Mouse (Mus musculus): Measurements from ENCODE around the gene Trim8. TPM values are rescaled to one million over a fixed set of nuclear protein-coding genes. Genes with fewer than 3 reads are reported as not detected.

The Trim8 gene
- polyA plus RNA-seq, 1 experiment from 2014 or later, result 43.0 TPM

DNA sequence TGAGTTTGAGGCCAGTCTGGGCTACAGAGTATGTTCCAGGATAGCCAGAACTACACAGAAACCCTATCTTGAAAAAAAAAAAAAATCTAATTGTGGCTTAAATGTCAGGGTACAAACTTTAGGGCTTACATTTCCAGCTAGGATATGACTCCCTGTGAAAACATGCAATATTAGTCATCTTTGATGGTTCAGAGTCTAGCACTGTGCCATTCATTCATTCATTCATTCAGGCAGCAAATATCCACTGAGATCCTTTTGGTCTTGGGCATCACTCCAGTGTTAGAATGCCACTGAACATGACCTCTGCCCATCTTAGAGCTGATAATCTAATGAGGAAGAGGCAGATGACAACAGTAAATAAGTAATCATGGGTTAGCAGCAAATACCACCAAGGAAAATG is 20.2 kb downstream of the Trim8 start:
- H3K9ac ChIP-seq, result no peak overlapping the region
- H3K4me3 ChIP-seq, result no peak overlapping the region
- no peaks in the 10 kb centered on the region for H3K9me3 ChIP-seq
- no peak overlapping the region for H3K4me2 ChIP-seq (replicated peaks)
- H3K36me3 ChIP-seq, result peaks cover under 1% of the 10 kb centered on the region; the same call in 1 of the 2 replicates
- H3K27ac ChIP-seq, result no peak overlapping the region
- ATAC-seq (ENCODE audit: low FRiP score, low read depth), result no peak
- H3K4me1 ChIP-seq, result peaks cover 69% of the 10 kb centered on the region
- H3K27me3 ChIP-seq (replicated peaks), result no peaks in the 10 kb centered on the region

DNA sequence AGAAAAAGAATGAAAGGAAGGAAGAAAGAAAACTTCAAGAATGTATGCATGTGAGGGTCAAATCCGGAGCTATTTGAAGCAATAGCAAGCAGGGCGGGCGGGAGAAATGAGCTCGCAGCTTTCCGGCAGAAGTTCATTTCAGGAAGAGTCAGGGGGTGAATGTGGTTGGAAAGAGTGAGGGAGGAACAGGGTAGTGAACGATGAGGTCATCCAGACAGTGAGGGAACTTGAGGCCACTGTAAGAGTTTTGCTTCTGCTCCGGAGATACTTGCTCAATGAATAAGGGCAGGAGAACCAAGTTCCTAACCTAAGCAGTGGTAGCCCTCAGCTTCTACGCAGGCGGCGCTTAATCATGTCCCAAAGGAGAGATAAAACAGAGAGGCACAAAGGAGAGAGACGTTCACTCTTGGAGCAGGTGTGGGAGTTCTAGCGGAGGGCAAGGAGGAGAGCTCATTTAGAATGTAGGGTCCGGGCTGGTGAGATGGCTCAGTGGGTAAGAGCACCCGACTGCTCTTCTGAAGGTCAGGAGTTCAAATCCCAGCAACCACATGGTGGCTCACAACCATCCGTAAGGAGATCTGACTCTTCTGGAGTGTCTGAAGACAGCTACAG is 21.0 kb downstream of the Trim8 start:
- Histone ChIP-seq H3K27me3 (replicated peaks) (no peaks in the 10 kb centered on the region), H3K4me2 (replicated peaks) (peak overlapping the region; percentile 57; the same call in 1 of the 2 replicates), H3K9ac (no peak overlapping the region), H3K9me3 (no peaks in the 10 kb centered on the region), H3K4me3 (no peak overlapping the region), H3K27ac (no peak overlapping the region), H3K4me1 (peaks cover 68% of the 10 kb centered on the region), H3K36me3 (no peaks in the 10 kb centered on the region)
- ATAC-seq (ENCODE audit: low FRiP score, low read depth), result no peak
- 38% methylated on average over 15 of the region's 15 CpGs for WGBS

- H3K27me3 ChIP-seq (replicated peaks), result no peaks in the 10 kb centered on the region
- ATAC-seq (ENCODE audit: low FRiP score, low read depth), result no peak
- no peaks in the 10 kb centered on the region for H3K36me3 ChIP-seq
- H3K9ac ChIP-seq, result 0 out of 2 replicates have a peak overlapping the region, but pooled peaks have one; percentile 38
- H3K4me1 ChIP-seq, result peaks cover 68% of the 10 kb centered on the region
- H3K27ac ChIP-seq, result peak overlapping the region; percentile 74
- H3K4me3 ChIP-seq, result no peak overlapping the region
- H3K4me2 ChIP-seq (replicated peaks), result peak overlapping the region; percentile 57
- H3K9me3 ChIP-seq, result no peaks in the 10 kb centered on the region
Observed at GRCm38 (mm10) chr19:46523131-46523479, 21.6 kb downstream of the Trim8 start.

- no peaks in the 10 kb centered on the region for H3K36me3 ChIP-seq
- peak overlapping the region; percentile 57 for H3K4me2 ChIP-seq (replicated peaks)
- no peaks in the 10 kb centered on the region for H3K27me3 ChIP-seq (replicated peaks)
- peak; percentile 87 for ATAC-seq (ENCODE audit: low FRiP score, low read depth)
- peak overlapping the region; percentile 74 for H3K27ac ChIP-seq
- H3K4me3 ChIP-seq, result peak overlapping the region; percentile 9; the same call in 1 of the 2 replicates
- H3K9me3 ChIP-seq, result no peaks in the 10 kb centered on the region
- WGBS, result 3% methylated on average over 20 of the region's 20 CpGs
- H3K9ac ChIP-seq, result 0 out of 2 replicates have a peak overlapping the region, but pooled peaks have one; percentile 38
- peaks cover 66% of the 10 kb centered on the region for H3K4me1 ChIP-seq
Observed at GRCm38 (mm10) chr19:46523480-46524151, 22.1 kb downstream of the Trim8 start.

GRCm38 (mm10) chr19:46524152-46524544 is 22.6 kb downstream of the Trim8 start:
- H3K9me3 ChIP-seq, result no peaks in the 10 kb centered on the region
- peaks cover 66% of the 10 kb centered on the region for H3K4me1 ChIP-seq
- H3K27ac ChIP-seq, result peak overlapping the region; percentile 74
- ATAC-seq (ENCODE audit: low FRiP score, low read depth), result no peak
- peak overlapping the region; percentile 57 for H3K4me2 ChIP-seq (replicated peaks)
- H3K9ac ChIP-seq, result 0 out of 2 replicates have a peak overlapping the region, but pooled peaks have one; percentile 38
- H3K36me3 ChIP-seq, result no peaks in the 10 kb centered on the region
- 11% methylated on average over 6 of the region's 6 CpGs for WGBS
- H3K27me3 ChIP-seq (replicated peaks), result no peaks in the 10 kb centered on the region
- H3K4me3 ChIP-seq, result peak overlapping the region; percentile 9; the same call in 1 of the 2 replicates

GRCm38 (mm10) chr19:46524601-46525321 is 23.3 kb downstream of the Trim8 start:
- H3K36me3 ChIP-seq, result no peaks in the 10 kb centered on the region
- ATAC-seq (ENCODE audit: low FRiP score, low read depth), result no peak
- H3K4me1 ChIP-seq, result peaks cover 68% of the 10 kb centered on the region
- H3K27ac ChIP-seq, result peak overlapping the region; percentile 74; the same call in 1 of the 2 replicates
- 31% methylated on average over 14 of the region's 14 CpGs for WGBS
- H3K9ac ChIP-seq, result 0 out of 2 replicates have a peak overlapping the region, but pooled peaks have one; percentile 38
- peak overlapping the region; percentile 57 for H3K4me2 ChIP-seq (replicated peaks)
- H3K27me3 ChIP-seq (replicated peaks), result no peaks in the 10 kb centered on the region
- H3K9me3 ChIP-seq, result no peaks in the 10 kb centered on the region
- H3K4me3 ChIP-seq, result no peak overlapping the region

- 51% methylated on average over 10 of the region's 10 CpGs for WGBS
- H3K4me3 ChIP-seq, result no peak overlapping the region
- H3K27ac ChIP-seq, result no peak overlapping the region
- no peaks in the 10 kb centered on the region for H3K27me3 ChIP-seq (replicated peaks)
- no peak for ATAC-seq (ENCODE audit: low FRiP score, low read depth)
- no peaks in the 10 kb centered on the region for H3K36me3 ChIP-seq
- no peak overlapping the region for H3K9ac ChIP-seq
- no peak overlapping the region for H3K4me2 ChIP-seq (replicated peaks)
- peaks cover 80% of the 10 kb centered on the region for H3K4me1 ChIP-seq
- H3K9me3 ChIP-seq, result no peaks in the 10 kb centered on the region
Observed at GRCm38 (mm10) chr19:46525691-46526631, 24.5 kb downstream of the Trim8 start.

DNA sequence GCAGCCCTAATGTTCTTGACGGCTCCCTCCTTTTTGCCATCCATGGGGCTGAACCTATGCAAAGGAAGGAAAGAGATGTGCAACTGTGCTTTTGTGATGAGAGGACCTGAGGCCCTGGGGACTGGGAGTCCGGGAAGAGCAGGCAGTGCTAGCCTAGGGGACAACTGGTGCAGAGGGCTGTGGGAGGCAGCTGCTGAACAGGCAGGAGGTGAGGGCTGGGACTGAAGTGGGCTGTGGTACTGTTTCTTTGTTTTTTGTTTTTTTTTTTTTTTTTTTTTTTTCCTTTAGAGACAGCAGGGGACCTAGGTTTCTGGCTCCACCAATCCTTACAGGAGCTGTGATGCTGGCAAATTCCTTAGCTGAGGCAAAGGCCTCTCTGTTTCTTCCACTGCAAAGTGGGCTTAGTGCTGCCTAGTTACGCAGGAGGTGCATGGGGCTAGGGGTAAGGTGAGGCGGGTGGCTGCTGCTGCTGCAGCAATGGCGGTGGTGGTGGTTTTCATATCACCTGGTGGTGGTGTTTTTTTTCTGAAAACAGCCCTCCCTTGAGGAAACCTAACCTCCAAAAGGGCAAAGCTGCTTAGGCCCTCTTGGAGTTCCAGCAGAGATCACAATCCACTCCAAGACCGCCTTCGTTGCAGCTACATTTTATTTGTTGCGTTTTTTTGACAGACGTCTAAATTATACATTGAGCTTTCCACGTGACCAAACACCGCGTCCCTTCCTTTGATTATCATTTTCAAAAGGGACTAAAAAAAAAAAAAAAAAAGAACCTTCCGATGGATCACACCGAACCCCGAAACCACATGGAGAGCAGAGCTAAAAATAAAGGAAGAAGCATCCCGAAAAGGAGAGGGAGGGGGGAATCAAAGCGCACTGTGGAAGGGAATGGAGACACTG is 26.4 kb downstream of the Trim8 start:
- Histone ChIP-seq H3K27ac (peak overlapping the region; percentile 65; the same call in 1 of the 2 replicates), H3K36me3 (no peaks in the 10 kb centered on the region), H3K27me3 (replicated peaks) (no peaks in the 10 kb centered on the region), H3K9me3 (no peaks in the 10 kb centered on the region), H3K4me1 (peaks cover 92% of the 10 kb centered on the region), H3K4me3 (peak overlapping the region; percentile 11; the same call in 1 of the 2 replicates), H3K4me2 (replicated peaks) (peak overlapping the region; percentile 61), H3K9ac (peak overlapping the region; percentile 42; the same call in 1 of the 2 replicates)
- WGBS, result 13% methylated on average over 17 of the region's 17 CpGs
- no peak for ATAC-seq (ENCODE audit: low FRiP score, low read depth)

GRCm38 (mm10) chr19:46528529-46529213 is 27.2 kb downstream of the Trim8 start:
- no peaks in the 10 kb centered on the region for H3K9me3 ChIP-seq
- H3K27me3 ChIP-seq (replicated peaks), result no peaks in the 10 kb centered on the region
- H3K36me3 ChIP-seq, result no peaks in the 10 kb centered on the region
- WGBS, result under 1% methylated on average over 20 of the region's 20 CpGs
- peak overlapping the region; percentile 65; the same call in 1 of the 2 replicates for H3K27ac ChIP-seq
- H3K4me3 ChIP-seq, result peak overlapping the region; percentile 16; the same call in 1 of the 2 replicates
- peak; percentile 59 for ATAC-seq (ENCODE audit: low FRiP score, low read depth)
- H3K9ac ChIP-seq, result peak overlapping the region; percentile 42
- peaks cover 92% of the 10 kb centered on the region for H3K4me1 ChIP-seq
- peak overlapping the region; percentile 61 for H3K4me2 ChIP-seq (replicated peaks)

DNA sequence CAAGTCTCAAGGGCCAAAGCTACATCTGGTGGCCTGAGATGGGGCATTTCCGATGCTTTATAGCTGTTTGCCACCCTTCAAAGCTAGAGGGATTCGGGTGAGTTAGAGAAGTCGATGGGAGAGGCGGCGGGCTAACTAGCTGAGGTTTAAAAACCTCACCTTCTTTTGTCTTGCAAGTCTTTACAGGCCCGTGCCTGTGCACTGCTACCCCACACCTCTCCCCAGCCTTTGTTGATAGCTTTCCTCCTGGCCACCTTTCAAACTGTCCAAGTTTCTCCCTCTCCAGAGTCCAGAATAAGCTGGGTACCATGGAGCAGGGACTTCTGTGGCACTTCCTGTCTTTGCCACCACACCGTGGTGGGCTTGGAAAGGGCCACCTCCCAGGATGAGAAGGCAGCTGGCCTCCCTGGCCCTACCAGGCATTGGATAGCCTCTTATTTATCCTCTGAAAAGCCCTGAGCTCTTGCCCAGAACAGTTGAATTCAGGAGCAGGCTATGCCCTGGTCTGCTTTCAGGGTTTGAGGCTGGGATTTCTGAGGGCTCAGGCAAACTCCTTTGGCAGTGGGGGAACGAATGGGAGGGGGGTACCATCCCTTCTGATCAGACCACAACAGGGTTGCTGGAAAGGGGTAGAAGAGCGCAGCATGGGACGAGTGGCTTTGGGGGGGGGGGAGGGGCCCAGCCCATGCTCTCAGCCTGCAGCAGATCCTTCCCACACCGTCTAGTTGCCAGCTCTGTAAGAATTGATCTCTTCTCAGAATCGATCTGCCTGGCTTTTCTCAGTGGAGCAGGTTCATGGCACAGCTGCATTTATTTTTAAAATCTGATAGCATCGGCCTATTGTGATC is 28.3 kb downstream of the Trim8 start:
- Histone ChIP-seq H3K9ac (peak overlapping the region; percentile 42), H3K4me2 (replicated peaks) (peak overlapping the region; percentile 61), H3K4me3 (no peak overlapping the region), H3K27me3 (replicated peaks) (no peaks in the 10 kb centered on the region), H3K9me3 (no peaks in the 10 kb centered on the region), H3K27ac (peak overlapping the region; percentile 65), H3K36me3 (no peaks in the 10 kb centered on the region), H3K4me1 (peaks cover 87% of the 10 kb centered on the region)
- ATAC-seq (ENCODE audit: low FRiP score, low read depth), result no peak
- WGBS, result 6% methylated on average over 13 of the region's 13 CpGs

Measured in neural tube, embryonic 12.5 days (tissue).